Mouse (Mus musculus) cerebellum, adult 8-10 months (tissue): ENCODE data around the gene Wnt7a.

Experiments used
- DNase-seq: peaks from one replicate; pipeline ENCODE4 v3.0.0; 2022

The Wnt7a gene

GRCm38 (mm10) chr6:91383871-91384270, 27.3 kb downstream of the Wnt7a start:
- DNase-seq: peak; percentile 43

- DNase-seq: no peak
Observed at GRCm38 (mm10) chr6:91383303-91383702, 27.9 kb downstream of the Wnt7a start.

- DNase-seq: no peak
Observed at GRCm38 (mm10) chr6:91379871-91380270, 31.3 kb downstream of the Wnt7a start.

- DNase-seq: no peak
Observed at GRCm38 (mm10) chr6:91379266-91379665, 31.9 kb downstream of the Wnt7a start.

GRCm38 (mm10) chr6:91372977-91373376, 38.2 kb downstream of the Wnt7a start:
- DNase-seq: no peak

- DNase-seq: no peak
Observed at GRCm38 (mm10) chr6:91372586-91372971, 38.6 kb downstream of the Wnt7a start.

GRCm38 (mm10) chr6:91371912-91372585, 39.1 kb downstream of the Wnt7a start:
- DNase-seq: no peak

GRCm38 (mm10) chr6:91366781-91367180, 44.4 kb downstream of the Wnt7a start:
- no peak for DNase-seq

GRCm38 (mm10) chr6:91365480-91365879, 45.7 kb downstream of the Wnt7a start:
- no peak for DNase-seq

- DNase-seq: no peak
Observed at GRCm38 (mm10) chr6:91362756-91363155, 48.4 kb downstream of the Wnt7a start.

GRCm38 (mm10) chr6:91360998-91361397, 50.2 kb downstream of the Wnt7a start:
- DNase-seq: no peak

- no peak for DNase-seq
Observed at GRCm38 (mm10) chr6:91360371-91360690, 50.8 kb downstream of the Wnt7a start.

GRCm38 (mm10) chr6:91359672-91360370, 51.3 kb downstream of the Wnt7a start:
- DNase-seq: peak; percentile 87

GRCm38 (mm10) chr6:91358866-91359656, 52.1 kb downstream of the Wnt7a start:
- DNase-seq: peak; percentile 51

- DNase-seq: no peak
Observed at GRCm38 (mm10) chr6:91358394-91358793, 52.8 kb downstream of the Wnt7a start.

GRCm38 (mm10) chr6:91357238-91357876, 53.8 kb downstream of the Wnt7a start:
- no peak for DNase-seq

GRCm38 (mm10) chr6:91349620-91350019, 61.5 kb downstream of the Wnt7a start:
- no peak for DNase-seq

- no peak for DNase-seq
Observed at GRCm38 (mm10) chr6:91347721-91348120, 63.4 kb downstream of the Wnt7a start.

GRCm38 (mm10) chr6:91346906-91347156, 64.3 kb downstream of the Wnt7a start:
- DNase-seq: no peak

GRCm38 (mm10) chr6:91346071-91346905, 64.9 kb downstream of the Wnt7a start:
- DNase-seq: no peak

GRCm38 (mm10) chr6:91345091-91345490, 66.1 kb downstream of the Wnt7a start:
- DNase-seq: no peak

- DNase-seq: no peak
Observed at GRCm38 (mm10) chr6:91339612-91340246, 71.4 kb downstream of the Wnt7a start.
